Mouse (Mus musculus) thymus, postnatal 10 days (tissue): ENCODE measurements at regions not wholly inside any gene's neighbourhood (a gene's known extent, or its start where the extent isn't known, plus 50 kb on each side); places are given as distances from the start of the nearest gene placed in this dataset.

Source experiments
- DNase-seq, 2 experiments: peaks; one replicate each; pipeline ENCODE4 v3.0.0; 2021; ENCODE audit warnings: low spot score in 2 of 2

DNA sequence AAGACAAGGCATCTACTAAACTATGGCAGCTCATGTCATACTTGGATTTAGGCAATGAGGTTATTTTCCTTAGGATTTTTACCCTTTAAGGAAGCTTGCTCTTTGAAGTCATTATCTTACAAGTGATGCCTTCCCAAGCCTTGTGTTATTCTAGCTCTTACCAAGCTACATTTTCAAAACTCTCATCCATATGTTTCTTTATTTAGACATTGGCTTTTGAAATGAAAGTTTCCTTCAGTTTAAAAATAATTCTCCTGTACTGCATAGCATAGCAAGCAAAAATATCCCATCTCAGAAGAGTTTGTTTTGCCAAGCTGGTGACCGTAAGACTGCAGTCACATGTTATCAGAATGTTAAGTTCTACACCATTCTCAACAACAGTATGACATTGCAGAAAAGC is 372.8 kb upstream of the Sptlc3 start:
- no peak for DNase-seq

GRCm38 (mm10) chr2:139132121-139132520 is 361.6 kb upstream of the Sptlc3 start:
- DNase-seq: no peak

- DNase-seq: no peak
These were observed 346.7 kb upstream of the Sptlc3 start for GRCm38 (mm10) chr2:139147004-139147403.

- no peak for DNase-seq
These were observed 314.1 kb upstream of the Sptlc3 start for GRCm38 (mm10) chr2:139179641-139180040.

GRCm38 (mm10) chr2:139198281-139198680 is 295.4 kb upstream of the Sptlc3 start:
- no peak for DNase-seq

- no peak for DNase-seq
These were observed 286.1 kb upstream of the Sptlc3 start for GRCm38 (mm10) chr2:139207649-139208048.

DNA sequence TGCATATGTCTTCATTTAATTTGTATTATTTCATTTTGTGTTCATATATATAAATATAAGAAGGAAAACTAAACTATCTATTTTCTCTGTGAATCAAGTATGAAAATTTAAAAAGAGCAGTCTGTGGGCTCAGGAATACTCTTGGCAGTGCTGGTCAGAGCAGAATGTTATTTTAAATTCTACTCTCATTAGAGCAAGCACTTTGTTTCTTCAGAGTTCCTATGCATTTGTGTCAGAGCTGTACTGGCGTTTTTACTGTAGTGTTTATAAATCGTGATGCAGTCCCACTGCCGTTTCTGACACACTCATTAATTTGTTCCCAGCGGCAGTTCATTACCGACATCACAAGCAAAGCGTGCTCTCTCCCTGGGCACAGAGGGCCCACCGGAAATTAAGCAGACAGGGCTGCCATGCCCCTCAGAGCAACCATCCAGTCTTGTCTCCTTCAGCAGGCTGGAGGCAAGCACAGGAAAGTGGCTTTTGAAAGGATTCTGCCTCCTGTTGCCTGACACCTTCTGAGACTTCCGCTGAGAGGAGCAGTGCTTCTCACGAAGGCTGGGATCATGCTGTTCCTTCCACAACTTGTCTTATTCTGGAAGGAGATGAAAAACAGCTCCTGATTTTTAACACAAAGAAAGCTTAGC is 272.8 kb upstream of the Sptlc3 start:
- no peak for DNase-seq

DNA sequence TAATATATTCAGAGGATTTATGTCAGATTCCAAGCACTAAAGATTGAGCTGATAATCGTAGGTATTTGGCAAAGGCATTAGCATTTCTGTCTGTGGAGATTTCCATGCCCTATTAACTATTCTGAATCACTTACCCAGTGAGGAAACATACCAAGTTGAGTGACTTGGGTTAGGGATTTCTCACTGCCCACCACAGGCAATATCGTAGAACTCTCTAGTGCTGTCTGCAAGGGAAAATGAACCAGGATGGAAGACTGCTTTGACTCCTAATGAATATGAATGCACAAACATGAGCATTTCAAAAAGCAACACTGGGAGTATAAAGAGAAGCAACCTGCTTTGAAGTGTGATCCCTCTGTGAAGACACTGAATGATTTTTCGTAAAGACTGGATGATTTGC is 263.3 kb upstream of the Sptlc3 start:
- DNase-seq: no peak

GRCm38 (mm10) chr2:139250138-139250537 is 243.6 kb upstream of the Sptlc3 start:
- DNase-seq: no peak

DNA sequence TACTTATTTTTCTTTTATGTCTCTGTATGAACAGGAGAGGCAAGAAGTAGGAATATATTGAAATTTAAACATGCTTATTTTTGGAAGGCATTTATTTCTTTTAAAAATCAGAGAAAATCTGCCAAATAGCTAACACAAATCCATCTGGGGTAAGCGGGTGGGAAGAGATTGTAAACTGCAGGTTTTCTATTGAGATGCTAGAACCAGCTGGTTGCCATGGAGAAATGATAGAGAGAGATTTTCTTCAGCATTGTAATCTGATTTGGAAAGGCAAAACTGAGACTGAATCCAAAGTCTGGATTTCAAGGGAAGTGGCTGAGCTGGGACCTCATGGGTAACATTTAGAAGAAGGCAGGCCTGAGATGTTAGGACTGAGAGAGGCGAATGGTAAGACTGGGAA is 226.6 kb upstream of the Sptlc3 start:
- no peak for DNase-seq

- no peak for DNase-seq
These were observed 217.1 kb upstream of the Sptlc3 start for GRCm38 (mm10) chr2:139276581-139276980.

DNA sequence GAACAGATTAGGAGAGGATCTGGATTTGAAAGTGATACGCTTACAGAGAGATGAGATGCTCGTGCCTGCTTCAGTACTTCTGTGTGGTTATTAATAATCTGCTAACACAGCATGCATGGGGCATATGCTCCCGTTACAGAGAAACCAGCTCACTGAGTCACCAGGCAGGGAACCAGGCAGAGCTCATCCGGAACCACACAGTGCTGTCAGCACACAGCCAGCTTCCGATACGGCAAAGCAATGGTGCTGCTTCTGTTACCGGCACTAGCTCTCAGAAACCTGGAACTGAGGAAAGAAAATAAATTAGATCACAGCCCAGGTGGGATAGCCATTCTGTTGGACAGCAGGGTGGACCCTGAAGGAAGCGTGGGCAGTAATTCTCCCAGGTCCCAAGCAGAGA is 216.1 kb upstream of the Sptlc3 start:
- no peak for DNase-seq

GRCm38 (mm10) chr2:139281056-139281455 is 212.7 kb upstream of the Sptlc3 start:
- no peak for DNase-seq

GRCm38 (mm10) chr2:139284315-139284714 is 209.4 kb upstream of the Sptlc3 start:
- DNase-seq: no peak

- DNase-seq: no peak
These were observed 207.3 kb upstream of the Sptlc3 start for GRCm38 (mm10) chr2:139286446-139286845.

DNA sequence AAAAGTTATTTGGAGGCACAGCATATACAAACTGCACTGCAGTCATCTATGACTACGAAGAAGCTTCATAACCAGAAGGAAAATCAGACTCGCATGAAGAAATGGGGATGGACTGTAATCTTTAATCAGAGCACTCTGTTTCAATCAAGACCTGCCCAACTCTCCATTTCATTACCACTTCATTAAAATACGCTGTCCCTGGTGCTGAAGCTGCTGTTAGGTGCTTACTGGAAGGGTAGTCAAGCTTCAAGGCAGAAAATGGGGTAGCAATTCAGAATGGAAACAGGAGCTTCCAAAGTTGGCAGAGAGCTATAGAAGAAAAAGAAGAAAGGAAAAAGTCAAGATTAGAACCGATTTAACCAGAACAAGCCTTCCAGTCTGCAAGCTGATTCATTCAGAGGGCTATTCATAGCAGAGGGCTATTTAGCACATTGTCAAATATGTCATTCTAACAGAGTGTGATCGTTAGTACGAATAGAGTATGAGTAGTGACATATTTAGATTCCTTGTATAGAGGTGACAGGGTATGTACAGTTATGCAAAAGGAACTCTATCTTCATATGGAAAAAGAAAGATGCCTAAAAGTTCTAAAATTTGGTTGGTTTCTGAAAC is 195.1 kb upstream of the Sptlc3 start:
- no peak for DNase-seq

DNA sequence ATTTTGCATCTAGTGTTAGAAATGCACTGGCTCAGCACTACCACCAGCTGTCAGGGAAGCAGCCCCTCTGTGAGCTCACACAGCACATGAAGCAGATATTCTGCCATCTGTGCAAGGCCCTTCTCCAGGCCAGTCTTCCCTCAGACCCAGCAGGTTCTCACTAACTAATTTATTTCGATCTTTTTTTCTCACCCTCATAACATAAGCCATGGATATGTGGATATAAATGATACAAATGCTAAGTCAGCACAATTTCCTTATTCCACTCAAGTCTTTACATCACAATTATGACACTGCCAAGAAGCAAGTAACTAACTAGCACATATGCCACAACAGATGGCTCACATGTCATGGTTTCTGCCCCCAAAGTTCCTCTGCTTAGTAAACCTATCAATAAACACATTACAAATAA is 182.3 kb upstream of the Sptlc3 start:
- no peak for DNase-seq

- no peak for DNase-seq
These were observed 181.7 kb upstream of the Sptlc3 start for GRCm38 (mm10) chr2:139312053-139312452.

DNA sequence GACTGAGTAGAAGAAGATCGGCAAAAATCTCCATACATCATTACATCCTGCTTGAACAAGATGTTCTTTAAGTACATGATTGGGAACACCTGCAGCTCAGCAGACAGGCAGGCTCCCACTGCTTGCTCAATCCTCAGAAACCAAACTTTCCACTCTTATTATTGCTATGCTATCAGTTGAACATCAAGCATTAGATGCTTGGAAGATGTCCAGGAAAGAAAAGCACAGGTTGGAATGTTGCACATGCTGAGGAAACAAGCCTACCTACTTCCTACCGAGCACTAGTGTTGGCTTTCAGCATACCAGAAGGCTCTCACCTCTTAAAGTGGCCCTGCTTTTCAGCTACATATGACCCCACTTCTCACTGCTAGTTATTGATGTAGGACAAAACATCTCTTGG is 171.2 kb upstream of the Sptlc3 start:
- DNase-seq: no peak

DNA sequence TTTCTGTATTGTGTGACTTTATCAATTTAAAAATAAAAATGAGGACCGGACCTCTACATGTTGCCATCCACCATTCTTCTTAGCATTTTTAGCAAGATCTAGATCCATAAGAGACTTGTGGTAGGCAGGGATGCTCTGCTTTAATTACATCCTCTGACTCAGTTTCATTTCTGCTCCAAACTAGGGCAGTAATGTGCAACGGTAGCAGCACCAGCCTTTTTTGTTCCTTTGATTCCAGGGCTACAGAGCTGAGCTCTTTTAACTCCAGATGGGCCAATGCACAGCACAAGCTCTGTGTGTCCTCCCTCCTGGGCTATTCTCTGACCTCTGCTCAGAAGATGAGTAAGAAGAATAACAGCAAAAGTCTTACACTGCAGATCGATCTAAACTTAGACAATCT is 168.2 kb upstream of the Sptlc3 start:
- no peak for DNase-seq

GRCm38 (mm10) chr2:139334681-139335080 is 159.0 kb upstream of the Sptlc3 start:
- DNase-seq: no peak

DNA sequence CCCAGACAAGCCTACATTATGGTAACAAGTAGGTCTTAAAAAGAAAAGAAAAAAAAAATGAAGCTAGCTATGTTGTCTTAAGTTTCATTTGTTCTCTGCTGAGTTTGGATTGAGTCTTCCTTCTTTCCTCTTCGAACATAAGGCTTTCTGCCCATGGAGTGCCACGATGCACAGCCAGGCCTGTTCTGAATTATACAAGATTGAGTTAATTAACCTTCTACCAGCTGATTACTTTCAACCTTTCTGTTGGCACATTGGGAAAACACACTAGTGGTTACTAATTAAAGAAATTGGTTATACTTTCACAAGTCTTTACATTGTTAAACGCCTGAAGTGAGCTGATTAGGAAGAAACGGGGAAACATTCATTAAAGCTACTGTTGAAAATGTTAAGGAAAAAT is 155.5 kb upstream of the Sptlc3 start:
- DNase-seq: no peak

- DNase-seq: no peak
These were observed 137.3 kb upstream of the Sptlc3 start for GRCm38 (mm10) chr2:139356280-139357010.
